Mouse (Mus musculus): ENCODE measurements around the gene Dnaic2.

Dnaic2 gene

GRCm38 (mm10) chr11:114747564-114748138 is 20.4 kb downstream of the Dnaic2 start:
- no peak for DNase-seq (ENCODE audit: low read depth, low spot score)

DNA sequence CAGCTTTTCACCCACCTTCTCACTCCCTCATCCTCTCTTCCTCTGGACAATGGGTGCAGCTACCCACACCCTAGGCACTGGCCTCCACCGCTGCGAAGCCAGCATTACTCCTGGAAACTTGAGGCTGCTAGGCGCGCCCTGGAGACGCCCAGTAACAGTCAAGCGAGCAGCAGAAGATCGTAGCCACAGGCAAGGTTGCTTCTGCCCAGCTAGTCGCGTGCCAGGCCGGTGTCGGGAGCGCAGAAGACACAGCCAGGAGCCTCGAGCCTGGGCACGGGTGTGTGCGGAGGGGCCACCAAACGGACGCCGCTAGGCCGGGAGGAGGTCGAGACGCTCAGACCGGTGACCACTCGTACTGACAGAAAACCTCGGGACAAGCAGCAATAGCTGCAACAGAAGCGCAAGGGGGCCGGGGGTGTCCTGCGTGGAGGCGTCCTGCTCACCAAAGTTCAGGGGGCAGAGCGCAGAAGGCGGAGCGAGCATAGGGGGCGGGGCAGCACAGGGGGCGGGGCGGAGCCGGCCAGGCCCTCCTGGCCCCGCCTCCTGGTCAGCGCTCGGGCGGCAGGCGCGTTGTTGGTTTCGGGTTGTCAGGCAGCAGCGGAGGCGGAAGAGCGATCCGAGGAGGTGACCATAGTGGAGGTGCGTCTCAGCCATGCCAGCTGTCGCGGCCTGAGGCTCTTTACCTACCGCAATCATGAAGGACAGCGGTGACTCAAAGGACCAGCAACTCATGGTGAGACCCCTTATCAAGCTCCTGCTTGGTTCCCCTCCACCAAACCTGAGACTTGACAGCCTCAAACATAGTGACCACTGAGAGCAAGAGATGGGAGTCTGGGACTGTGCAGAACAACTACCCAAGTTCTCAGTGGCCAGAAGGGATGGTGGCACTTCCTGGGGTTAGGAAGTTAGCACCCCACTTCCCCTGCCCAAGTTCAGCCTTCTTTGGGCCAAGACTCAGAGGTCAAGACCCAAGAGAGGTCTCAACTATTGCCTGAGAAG is 37.9 kb downstream of the Dnaic2 start, which contains the start of gene Kif19a:
Kif19a (plus strand) TSS at position 569 of the 999 bp plus-strand sequence.
- peak; percentile 57 for DNase-seq (ENCODE audit: low read depth, low spot score)

DNA sequence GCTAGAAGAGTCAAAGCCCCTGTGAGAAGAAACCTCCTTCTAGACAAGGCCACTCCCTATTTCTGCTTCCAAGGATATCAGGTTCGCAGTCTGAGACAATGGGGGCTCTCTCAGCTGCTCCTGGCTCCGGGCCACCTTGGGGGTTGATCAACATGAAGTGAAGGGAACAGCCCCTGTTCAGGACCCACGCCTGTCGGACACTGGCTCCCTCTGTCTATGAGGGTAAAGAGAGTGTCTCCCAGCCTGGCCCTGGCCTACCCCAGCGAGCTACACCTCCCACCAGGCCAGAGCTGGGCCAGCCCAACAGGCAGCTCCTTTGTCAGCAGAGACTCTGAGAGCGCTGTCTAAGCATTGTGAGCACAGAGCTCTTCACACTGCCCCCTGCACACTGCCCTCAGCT is 42.7 kb downstream of the Dnaic2 start:
- no peak for DNase-seq (ENCODE audit: low read depth, low spot score)

- DNase-seq (ENCODE audit: low read depth, low spot score): no peak
Measured at GRCm38 (mm10) chr11:114771896-114772295, 44.7 kb downstream of the Dnaic2 start.

GRCm38 (mm10) chr11:114780076-114780475 is 52.9 kb downstream of the Dnaic2 start:
- no peak for DNase-seq (ENCODE audit: low read depth, low spot score)

- no peak for DNase-seq (ENCODE audit: low read depth, low spot score)
Measured at GRCm38 (mm10) chr11:114785892-114786291, 58.7 kb downstream of the Dnaic2 start.

DNA sequence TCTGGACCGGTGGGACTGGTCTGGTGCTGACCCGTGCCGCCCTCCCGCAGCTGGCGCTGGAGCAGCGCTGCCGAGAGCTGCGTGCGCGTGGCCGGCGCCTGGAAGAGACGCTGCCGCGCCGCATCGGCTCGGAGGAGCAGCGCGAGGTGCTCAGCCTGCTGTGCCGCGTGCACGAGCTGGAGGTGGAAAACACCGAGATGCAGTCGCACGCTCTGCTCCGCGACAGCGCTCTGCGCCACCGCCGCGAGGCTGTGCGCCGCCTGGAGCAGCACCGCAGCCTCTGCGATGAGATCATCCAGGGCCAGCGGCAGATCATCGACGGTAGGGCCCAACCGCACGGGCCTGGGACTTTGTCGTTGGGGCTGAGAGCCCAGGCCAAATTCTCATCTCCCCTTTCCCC is 59.1 kb downstream of the Dnaic2 start:
- no peak for DNase-seq (ENCODE audit: low read depth, low spot score)

DNA sequence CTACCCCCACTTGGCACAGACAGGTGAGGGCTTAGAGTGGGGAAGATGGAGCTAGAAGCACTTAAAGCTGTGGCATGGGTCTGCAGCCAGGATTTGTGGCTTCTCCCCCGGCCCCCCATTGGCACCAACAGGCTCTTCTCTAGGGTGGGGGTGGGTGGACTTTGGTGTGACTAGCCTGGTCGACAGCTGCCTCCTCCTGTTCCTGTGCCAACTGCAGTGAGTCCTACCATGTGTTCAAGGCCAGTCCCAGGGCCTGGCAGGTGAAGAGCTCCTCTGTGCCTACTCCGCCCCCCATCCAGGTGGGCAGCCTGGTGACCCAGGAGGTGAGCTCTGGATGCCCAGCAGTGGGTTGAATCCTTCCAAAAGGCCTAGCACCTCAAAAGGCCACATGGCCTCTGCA is 60.4 kb downstream of the Dnaic2 start:
- no peak for DNase-seq (ENCODE audit: low read depth, low spot score)

GRCm38 (mm10) chr11:114789061-114789714 is 62.0 kb downstream of the Dnaic2 start:
- DNase-seq (ENCODE audit: low read depth, low spot score): peak; percentile 70

GRCm38 (mm10) chr11:114789716-114790115 is 62.5 kb downstream of the Dnaic2 start:
- DNase-seq (ENCODE audit: low read depth, low spot score): no peak

GRCm38 (mm10) chr11:114790171-114790570 is 63.0 kb downstream of the Dnaic2 start:
- no peak for DNase-seq (ENCODE audit: low read depth, low spot score)

- DNase-seq (ENCODE audit: low read depth, low spot score): no peak
Measured at GRCm38 (mm10) chr11:114790841-114791240, 63.6 kb downstream of the Dnaic2 start.

GRCm38 (mm10) chr11:114791351-114791889 is 64.2 kb downstream of the Dnaic2 start:
- DNase-seq (ENCODE audit: low read depth, low spot score): no peak

DNA sequence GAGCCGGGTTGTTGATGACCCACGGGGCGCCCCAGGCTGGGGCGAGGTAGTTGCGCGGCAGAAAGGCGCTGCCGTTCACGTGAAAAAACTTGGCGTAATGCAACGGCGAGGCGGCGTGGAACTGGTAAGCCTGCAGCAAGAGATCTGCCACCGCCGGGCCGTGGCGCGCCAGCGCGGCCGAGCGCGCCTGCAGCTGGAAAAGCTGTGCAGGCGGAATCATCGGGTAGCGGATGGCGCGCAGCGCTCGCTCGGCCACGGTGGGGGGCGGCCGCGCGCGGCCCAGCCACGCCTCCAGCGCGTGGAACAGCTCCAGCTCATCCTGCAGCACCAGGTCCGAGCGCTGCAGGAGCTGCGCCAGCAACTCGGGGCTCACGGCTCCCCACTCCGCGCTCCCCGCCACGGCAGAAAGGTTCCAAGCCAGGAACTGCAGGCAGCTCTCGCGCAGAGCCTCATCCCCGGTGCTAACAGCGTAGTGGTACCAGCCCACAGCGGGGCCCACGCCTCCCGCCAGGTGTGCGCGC is 64.7 kb downstream of the Dnaic2 start:
- no peak for DNase-seq (ENCODE audit: low read depth, low spot score)

DNA sequence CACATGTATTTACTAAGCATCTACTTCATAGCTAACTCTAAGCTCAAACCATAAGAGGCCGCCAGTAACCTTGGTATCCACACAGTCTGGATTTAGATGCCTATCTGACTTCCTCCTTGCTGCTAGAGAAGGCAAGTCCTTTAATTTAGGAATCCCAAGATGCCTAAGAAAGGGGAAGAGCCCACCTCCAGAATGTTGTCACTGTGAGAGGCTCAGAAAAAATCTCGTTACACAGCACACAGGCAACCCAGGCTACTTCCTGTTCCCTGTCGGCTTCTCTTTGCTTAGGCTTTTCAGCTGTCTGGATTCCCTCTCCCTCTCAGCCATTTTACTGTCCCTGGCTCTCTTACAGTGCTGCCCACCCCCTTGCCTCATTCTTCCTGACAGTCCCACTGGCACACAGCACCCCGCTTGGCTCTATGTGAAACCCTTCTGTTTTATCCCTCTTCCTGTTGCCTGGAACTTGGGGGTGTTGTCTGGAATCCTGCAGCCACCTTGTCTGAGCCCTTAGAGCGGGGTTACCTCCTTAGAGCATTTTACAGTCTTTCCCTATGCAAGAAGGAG is 65.8 kb downstream of the Dnaic2 start:
- DNase-seq (ENCODE audit: low read depth, low spot score): no peak

DNA sequence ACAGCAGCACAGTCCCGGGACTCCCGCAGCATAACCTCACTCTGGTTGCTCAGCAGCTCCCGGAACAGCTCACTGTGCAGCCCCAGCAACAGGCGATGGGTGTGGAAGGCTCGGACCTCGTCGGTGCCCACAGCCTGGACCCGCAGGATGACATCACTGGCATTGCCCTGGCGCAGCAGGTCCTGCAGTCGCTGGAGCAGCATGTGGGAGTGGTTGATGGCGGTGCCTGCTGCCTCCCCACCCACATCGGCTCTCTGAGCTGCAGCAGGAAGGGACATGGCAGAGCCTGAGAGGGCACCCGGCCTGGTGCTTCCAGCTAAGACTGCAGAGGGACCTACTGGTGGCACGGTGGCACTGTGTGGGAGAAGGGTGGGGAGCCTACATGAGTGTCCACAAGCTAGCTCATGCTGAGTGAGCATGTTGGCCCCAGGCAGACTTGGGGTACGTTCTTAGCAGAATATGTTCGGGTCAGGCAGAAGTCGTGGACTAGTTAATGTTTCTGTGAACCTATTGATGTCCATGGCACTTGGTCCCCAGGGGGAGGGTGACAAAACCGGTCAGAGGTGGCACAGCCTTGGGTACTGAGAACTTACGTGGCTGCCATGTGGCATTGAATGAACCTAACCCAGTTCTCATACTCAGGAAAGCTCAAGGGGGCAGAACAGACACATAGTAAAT is 66.8 kb downstream of the Dnaic2 start:
- DNase-seq (ENCODE audit: low read depth, low spot score): no peak

- no peak for DNase-seq (ENCODE audit: low read depth, low spot score)
Measured at GRCm38 (mm10) chr11:114794691-114795090, 67.5 kb downstream of the Dnaic2 start.

GRCm38 (mm10) chr11:114795231-114795746 is 68.1 kb downstream of the Dnaic2 start:
- DNase-seq (ENCODE audit: low read depth, low spot score): peak; percentile 64

DNA sequence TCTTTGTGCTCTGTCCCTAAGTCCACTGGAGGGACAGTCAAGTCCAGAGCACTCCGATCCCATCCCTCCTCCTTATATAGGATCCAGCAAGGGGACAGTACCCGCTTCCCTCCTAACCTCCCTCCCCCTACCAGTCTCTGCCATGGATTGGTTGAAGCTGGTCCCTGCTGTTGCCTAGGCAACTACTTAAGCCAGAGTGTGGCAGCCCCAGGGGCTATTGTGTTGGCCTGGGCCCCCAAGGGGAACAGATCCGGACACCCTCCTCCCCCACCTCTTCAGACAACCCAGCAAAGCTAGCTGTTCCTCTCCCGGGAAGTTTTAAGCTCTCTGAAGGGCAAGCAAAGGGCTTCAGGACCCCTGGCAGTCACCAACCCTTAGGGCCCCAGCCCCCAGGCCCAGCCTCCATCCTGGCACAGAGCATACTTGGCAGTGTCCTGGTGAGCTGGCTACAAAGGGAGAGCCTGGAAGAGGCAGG is 68.7 kb downstream of the Dnaic2 start, which contains the start of gene Btbd17:
Btbd17 (minus strand) TSS at position 98 of the 475 bp plus-strand sequence.
- DNase-seq (ENCODE audit: low read depth, low spot score): no peak

- DNase-seq (ENCODE audit: low read depth, low spot score): no peak
Measured at GRCm38 (mm10) chr11:114797176-114797575, 70.0 kb downstream of the Dnaic2 start.

All from embryo, embryonic 11.5 days (tissue).